Mouse (Mus musculus) forebrain, embryonic 12.5 days (tissue): ENCODE measurements around the gene Chn1. TPM values are rescaled to one million over a fixed set of nuclear protein-coding genes. Genes with fewer than 3 reads are reported as not detected.
A peak's percentile ranks its signal among the peaks of the same experiment; 100 is the strongest.

ENCODE experiments used
- ATAC-seq: fragments of 200-750 bp; cut with Nextera tagmentation; 2 replicates; pipeline ENCODE4 v1.8.0; 2017; ENCODE audit warnings: moderate TSS enrichment; ENCODE audit not compliant: low FRiP score
- H3K27ac ChIP-seq: fragments of 300-500 bp; sonication (generic); 2 replicates; pipeline ENCODE4 v1.5.1; 2016; ENCODE audit warnings: mild to moderate bottlenecking
- H3K27me3 ChIP-seq: fragments of 300-500 bp; sonication (generic); 2 replicates; pipeline ENCODE4 v1.6.1; 2016; ENCODE audit warnings: mild to moderate bottlenecking
- H3K36me3 ChIP-seq: fragments of 300-500 bp; sonication (generic); replicated peaks from 2 replicates; pipeline ENCODE4 v1.6.1; 2016; ENCODE audit warnings: mild to moderate bottlenecking
- H3K4me1 ChIP-seq: fragments of 300-500 bp; sonication (generic); 2 replicates; pipeline ENCODE4 v1.6.1; 2016
- H3K4me2 ChIP-seq: fragments of 300-500 bp; sonication (generic); 2 replicates; pipeline ENCODE4 v1.6.1; 2016; ENCODE audit warnings: mild to moderate bottlenecking, moderate library complexity
- H3K4me3 ChIP-seq: fragments of 300-500 bp; sonication (generic); replicated peaks from 2 replicates; pipeline ENCODE4 v1.5.1; 2016; ENCODE audit warnings: mild to moderate bottlenecking
- H3K9ac ChIP-seq: fragments of 300-500 bp; sonication (generic); 2 replicates; pipeline ENCODE4 v1.6.1; 2016; ENCODE audit warnings: mild to moderate bottlenecking
- H3K9me3 ChIP-seq: fragments of 300-500 bp; sonication (generic); 2 replicates; pipeline ENCODE4 v1.6.1; 2016
- WGBS: fragments of 180-500 bp; shearing (Covaris S2); methylation state at CpG from one replicate; pipeline ENCODE4 v1.1.7; 2016; 5-methylcytosine and 5-hydroxymethylcytosine counted together
- polyA plus RNA-seq: library from polyadenylated mRNA; unstranded; fragments of >200 nt; fragmentation: Nextera tagmentation; extraction: Ambion mirVana; gene quantifications from 2 replicates; pipeline ENCODE4 v1.2.1, GENCODE M21; 2016

Chn1 gene
- polyA plus RNA-seq, 1 experiment from 2014 or later: 66.0 TPM

DNA sequence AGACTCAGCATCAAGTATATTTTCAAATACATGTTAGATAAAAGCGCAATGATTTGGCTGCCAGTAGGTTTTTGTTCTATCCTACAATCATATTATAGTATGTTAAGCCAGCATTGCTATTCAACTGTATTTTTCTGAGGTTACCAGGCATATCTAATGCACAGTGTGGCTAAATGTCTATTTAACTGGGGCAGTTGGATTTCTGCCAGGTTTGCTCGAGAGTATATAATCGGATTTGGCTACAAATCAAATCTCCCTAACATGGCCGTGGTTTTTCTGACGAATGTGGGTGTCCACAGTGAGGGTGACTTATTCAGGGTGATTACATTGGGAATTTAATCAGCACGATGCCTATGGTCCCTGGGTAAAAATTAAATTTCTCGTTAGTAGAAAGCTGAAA lies 4.7 kb upstream of the Chn1 start:
- ATAC-seq: no peak
- Histone ChIP-seq H3K36me3 (no peaks in the 10 kb centered on the region), H3K27me3 (no peaks in the 10 kb centered on the region), H3K4me2 (0 out of 2 replicates have a peak overlapping the region, but pooled peaks have one; percentile 0), H3K9me3 (no peaks in the 10 kb centered on the region), H3K27ac (no peak overlapping the region), H3K4me3 (no peak overlapping the region), H3K4me1 (peaks cover 34% of the 10 kb centered on the region), H3K9ac (no peak overlapping the region)
- WGBS: 39% methylated on average over 7 of the region's 7 CpGs

DNA sequence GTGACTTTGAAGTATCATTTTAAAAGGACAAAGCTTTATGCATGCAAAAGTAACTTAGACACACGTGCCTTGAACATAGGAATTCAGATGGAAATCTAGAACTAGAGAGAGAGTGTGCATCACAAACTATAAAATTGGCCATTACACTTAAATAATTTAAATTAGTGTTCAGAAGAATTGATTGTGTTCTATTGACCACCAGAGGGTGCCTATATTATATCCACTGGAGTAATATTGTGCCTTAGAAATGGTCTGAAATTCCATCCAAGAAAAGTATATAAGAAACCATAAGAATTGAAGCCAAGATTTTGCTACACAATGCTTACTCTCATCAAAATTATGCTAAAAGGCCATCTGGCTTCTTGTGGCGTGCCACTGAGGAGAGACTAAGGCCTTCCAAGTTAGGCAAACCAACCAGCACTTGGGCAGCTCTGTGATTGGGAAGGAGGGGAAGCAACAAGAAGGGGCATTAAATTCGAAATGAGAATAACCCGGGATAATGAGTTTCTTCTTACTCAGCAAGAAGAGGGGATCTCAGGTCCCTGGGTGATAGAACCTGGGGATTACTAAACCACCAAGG lies 4.0 kb upstream of the Chn1 start:
- peaks cover 36% of the 10 kb centered on the region for H3K4me1 ChIP-seq

DNA sequence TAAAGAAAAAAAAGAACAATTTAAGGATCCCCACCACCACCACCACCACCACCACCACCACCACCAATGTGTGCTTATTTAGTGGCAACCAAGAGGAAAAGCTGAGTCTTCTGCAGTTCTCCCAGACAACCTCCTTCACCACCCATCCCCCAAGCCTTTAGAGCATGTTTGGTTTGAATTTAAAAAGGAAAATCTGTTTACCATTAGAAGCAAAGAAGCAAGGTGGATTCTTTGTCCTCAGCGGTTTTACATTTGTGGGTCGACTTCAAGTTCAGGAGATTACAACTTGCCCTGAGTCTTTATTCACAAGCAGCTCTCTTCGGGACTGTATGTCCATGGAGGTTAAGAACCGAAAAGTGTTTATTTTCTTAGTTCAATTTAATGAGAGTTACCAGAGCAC lies 1.8 kb upstream of the Chn1 start:
- Histone ChIP-seq H3K36me3 (no peaks in the 10 kb centered on the region), H3K4me2 (no peak overlapping the region), H3K9me3 (no peaks in the 10 kb centered on the region), H3K4me3 (no peak overlapping the region), H3K4me1 (peaks cover 55% of the 10 kb centered on the region), H3K27ac (no peak overlapping the region), H3K9ac (no peak overlapping the region), H3K27me3 (no peaks in the 10 kb centered on the region)
- 23% methylated on average over 4 of the region's 4 CpGs for WGBS
- ATAC-seq: no peak

More for the DNA sequence above, 4.0 kb upstream of the Chn1 start:
- no peaks in the 10 kb centered on the region for H3K9me3 ChIP-seq
- no peak overlapping the region for H3K4me2 ChIP-seq
- H3K36me3 ChIP-seq: no peaks in the 10 kb centered on the region
- ATAC-seq: no peak
- no peak overlapping the region for H3K27ac ChIP-seq
- H3K4me3 ChIP-seq: no peak overlapping the region
- H3K9ac ChIP-seq: no peak overlapping the region
- H3K27me3 ChIP-seq: no peaks in the 10 kb centered on the region
- 72% methylated on average over 4 of the region's 4 CpGs for WGBS

DNA sequence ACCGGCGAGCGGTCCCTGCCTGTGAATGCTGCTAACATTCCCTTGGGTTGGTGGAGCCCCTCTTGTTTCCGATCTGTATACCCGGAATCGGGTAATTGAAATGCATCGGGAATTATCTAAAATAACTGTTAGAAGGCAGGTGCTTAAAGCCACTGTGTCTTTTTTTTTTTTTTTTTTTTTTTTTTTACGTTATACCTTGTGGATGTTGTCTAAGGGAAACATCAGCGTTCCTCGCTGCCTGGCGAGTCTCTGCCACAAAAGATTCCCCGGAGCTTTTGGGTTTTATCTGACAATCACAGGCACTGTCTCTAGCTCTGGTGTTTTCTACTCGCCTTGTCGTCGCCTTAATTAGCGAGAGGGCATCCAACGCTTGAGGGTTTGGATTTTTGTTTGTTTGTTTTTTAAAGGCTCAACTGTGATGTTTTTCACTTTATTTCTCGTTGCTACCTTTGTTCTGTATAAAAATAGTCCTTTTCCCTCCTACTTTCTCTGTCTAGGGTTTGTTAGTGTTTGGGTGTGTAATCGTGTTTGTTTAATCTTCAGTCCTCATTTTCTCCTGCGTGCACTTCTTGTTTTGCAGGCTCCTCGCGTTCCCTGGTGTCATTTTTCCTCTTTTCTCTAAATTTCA lies 651 bp upstream of the Chn1 start:
- peak overlapping the region; percentile 96 for H3K9ac ChIP-seq
- H3K27me3 ChIP-seq: no peaks in the 10 kb centered on the region
- peak overlapping the region; percentile 54 for H3K4me2 ChIP-seq
- H3K36me3 ChIP-seq: no peaks in the 10 kb centered on the region
- 0% methylated on average over 22 of the region's 22 CpGs for WGBS
- peaks cover 61% of the 10 kb centered on the region for H3K4me1 ChIP-seq
- H3K27ac ChIP-seq: peak overlapping the region; percentile 92
- H3K9me3 ChIP-seq: no peaks in the 10 kb centered on the region
- ATAC-seq: no peak
- H3K4me3 ChIP-seq: peak overlapping the region; percentile 90

DNA sequence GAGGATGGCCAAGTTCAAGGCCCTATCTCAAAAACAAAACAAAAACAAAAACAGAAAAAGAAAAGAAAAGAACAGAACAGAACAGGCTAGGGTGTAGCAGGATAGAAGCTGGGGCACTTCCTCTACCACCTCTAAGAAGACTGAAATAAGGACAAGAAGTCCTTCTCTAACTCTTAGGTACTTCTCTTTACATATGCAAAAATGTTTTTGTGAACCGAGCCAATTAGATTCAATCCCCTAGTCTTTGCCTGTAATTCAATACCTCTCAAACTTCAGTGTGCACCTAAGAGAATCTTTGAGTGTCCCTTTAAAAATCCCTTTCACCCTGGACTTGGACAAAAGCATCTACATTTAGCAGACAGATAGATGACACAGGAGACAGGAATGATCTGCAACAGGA lies 2.2 kb downstream of the Chn1 start:
- peak overlapping the region; percentile 90 for H3K4me3 ChIP-seq
- H3K4me1 ChIP-seq: peaks cover 42% of the 10 kb centered on the region
- H3K36me3 ChIP-seq: no peaks in the 10 kb centered on the region
- peak overlapping the region; percentile 5; the same call in 1 of the 2 replicates for H3K9ac ChIP-seq
- no peaks in the 10 kb centered on the region for H3K9me3 ChIP-seq
- no peak overlapping the region for H3K27ac ChIP-seq
- ATAC-seq: no peak
- no peaks in the 10 kb centered on the region for H3K27me3 ChIP-seq
- H3K4me2 ChIP-seq: peak overlapping the region; percentile 49
- 21% methylated on average over 1 of the region's 1 CpGs for WGBS

DNA sequence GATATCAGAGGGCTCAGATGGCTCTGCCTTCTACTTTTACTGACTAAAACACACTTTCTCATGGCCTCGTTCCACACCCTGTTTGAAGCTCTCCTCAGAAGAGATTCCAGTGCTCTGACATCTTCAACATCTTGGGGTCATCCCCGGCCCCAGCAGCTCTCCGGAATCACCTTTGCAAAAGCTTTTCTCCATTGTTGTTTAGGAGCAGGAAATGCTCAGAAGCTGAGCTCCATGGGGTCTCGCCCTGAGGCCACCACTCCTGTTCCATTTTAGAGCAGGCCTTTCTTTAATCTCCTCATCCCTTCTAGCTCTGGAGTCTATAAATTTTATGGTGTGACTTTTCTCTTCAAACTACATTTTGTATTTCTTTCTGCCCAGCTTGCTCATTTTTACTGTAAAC lies 6.5 kb downstream of the Chn1 start:
- no peaks in the 10 kb centered on the region for H3K27me3 ChIP-seq
- H3K4me1 ChIP-seq: peaks cover 30% of the 10 kb centered on the region
- 75% methylated on average over 4 of the region's 4 CpGs for WGBS
- no peaks in the 10 kb centered on the region for H3K9me3 ChIP-seq
- no peak overlapping the region for H3K9ac ChIP-seq
- H3K27ac ChIP-seq: no peak overlapping the region
- no peak for ATAC-seq
- H3K4me2 ChIP-seq: no peak overlapping the region
- H3K4me3 ChIP-seq: no peak overlapping the region
- H3K36me3 ChIP-seq: no peaks in the 10 kb centered on the region

DNA sequence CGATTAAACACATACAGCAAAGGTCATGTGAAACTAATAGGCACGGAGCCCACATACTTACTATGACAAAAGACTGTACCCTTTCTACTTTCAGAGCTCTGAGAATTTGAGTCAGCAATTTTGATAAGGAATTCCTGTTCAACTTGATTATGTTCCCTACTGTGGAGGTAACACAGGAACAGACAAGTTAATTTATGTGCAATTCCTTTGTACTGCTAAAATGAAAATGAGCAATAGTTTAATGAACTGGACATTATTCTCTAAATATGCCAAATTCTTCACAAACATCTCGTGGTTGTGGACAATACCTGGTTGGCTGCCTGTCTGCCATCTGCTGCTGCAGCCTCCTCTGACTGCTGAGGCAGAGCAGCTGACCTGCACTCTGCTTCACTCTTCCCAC lies 11.6 kb downstream of the Chn1 start:
- no peaks in the 10 kb centered on the region for H3K9me3 ChIP-seq
- H3K9ac ChIP-seq: no peak overlapping the region
- 51% methylated on average over 3 of the region's 3 CpGs for WGBS
- H3K4me3 ChIP-seq: no peak overlapping the region
- ATAC-seq: no peak
- H3K27me3 ChIP-seq: no peaks in the 10 kb centered on the region
- no peak overlapping the region for H3K27ac ChIP-seq
- no peaks in the 10 kb centered on the region for H3K36me3 ChIP-seq
- H3K4me1 ChIP-seq: peaks cover 14% of the 10 kb centered on the region
- H3K4me2 ChIP-seq: no peak overlapping the region

DNA sequence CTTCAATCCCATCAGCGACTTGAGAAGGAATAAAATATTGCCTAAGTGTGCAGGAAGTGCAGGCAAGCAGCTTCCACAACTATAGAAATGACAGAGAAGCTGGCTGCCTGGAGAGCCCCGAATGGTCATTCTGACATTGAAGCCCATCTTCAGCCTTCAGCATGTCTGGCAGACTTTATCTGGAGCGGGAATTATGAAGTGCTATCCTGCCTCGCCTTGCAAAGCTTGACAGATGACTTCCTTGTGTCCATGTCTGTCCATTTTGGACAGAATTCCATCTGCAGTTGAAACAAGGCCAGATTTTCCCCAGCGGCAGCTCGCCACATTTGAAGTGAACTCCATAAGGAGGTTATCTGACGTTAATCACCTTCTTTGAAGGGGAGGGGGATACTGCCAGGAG lies 15.2 kb downstream of the Chn1 start:
- Histone ChIP-seq H3K36me3 (peaks cover 13% of the 10 kb centered on the region), H3K27ac (no peak overlapping the region), H3K9ac (no peak overlapping the region), H3K4me2 (no peak overlapping the region), H3K9me3 (peaks cover 7% of the 10 kb centered on the region), H3K4me3 (no peak overlapping the region), H3K4me1 (peaks cover 14% of the 10 kb centered on the region), H3K27me3 (no peaks in the 10 kb centered on the region)
- 95% methylated on average over 7 of the region's 7 CpGs for WGBS
- no peak for ATAC-seq

DNA sequence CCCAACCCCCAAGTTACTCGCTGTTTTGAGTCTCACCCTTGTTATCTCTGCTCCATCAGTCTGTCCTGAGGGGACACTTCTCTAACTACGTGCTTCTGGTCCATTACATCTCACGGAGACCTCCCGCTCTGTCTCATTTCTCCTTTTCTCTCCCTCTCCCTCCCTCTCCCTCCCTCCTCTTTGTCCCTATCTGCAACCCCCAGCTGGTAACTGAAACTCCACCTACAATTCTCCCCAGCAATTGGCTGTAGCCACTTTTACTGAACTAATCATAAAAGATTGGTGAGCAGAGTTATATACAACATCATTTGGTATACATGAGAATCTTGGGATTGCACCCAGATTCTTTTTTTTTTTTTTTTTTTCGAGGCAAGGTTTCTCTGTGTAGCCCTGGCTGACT lies 16.1 kb downstream of the Chn1 start:
- Histone ChIP-seq H3K36me3 (peaks cover 15% of the 10 kb centered on the region), H3K9me3 (peaks cover 8% of the 10 kb centered on the region), H3K27ac (no peak overlapping the region), H3K4me2 (no peak overlapping the region), H3K27me3 (no peaks in the 10 kb centered on the region), H3K4me3 (no peak overlapping the region), H3K9ac (no peak overlapping the region), H3K4me1 (peaks cover 7% of the 10 kb centered on the region)
- 91% methylated on average over 5 of the region's 5 CpGs for WGBS
- no peak for ATAC-seq

DNA sequence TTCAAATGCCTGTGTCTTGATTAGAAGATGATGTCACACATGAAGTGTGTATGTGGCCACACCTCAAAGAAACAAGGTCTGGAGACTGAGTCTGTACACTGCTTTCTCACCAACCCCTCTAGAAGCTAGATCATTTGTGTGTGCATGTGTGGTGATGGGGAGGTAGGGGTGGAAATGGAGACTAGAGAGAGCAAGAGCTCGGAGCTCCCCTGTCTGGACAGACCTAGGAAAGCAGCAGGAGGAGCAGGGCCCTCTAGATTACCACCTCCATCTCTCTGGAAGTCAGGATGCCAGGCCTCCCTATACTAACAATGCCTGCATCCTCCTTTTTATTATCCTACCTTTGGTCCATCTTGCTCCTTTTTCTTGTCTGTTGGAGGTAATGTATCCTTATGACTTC lies 27.8 kb downstream of the Chn1 start:
- no peaks in the 10 kb centered on the region for H3K9me3 ChIP-seq
- no peak overlapping the region for H3K27ac ChIP-seq
- H3K4me2 ChIP-seq: no peak overlapping the region
- H3K4me3 ChIP-seq: no peak overlapping the region
- no peaks in the 10 kb centered on the region for H3K4me1 ChIP-seq
- 79% methylated on average over 1 of the region's 1 CpGs for WGBS
- no peak overlapping the region for H3K9ac ChIP-seq
- no peaks in the 10 kb centered on the region for H3K36me3 ChIP-seq
- ATAC-seq: no peak
- H3K27me3 ChIP-seq: no peaks in the 10 kb centered on the region

DNA sequence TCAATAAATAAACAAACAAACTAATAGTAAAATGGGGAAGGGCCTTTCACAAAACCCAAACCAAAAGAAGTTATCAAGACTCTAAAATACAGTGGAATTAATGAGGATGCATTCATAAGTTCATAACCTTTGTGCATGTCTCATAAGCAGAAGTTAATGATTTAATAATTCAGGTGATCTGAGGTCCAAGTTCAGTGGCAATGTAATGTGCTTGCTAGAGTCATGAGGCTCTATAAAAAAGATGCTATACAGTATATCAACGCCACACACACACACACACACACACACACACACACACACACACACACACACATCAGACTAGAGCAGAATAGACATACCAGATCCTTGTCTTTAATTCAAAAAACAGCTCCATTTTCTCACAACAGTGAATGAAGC lies 28.8 kb downstream of the Chn1 start:
- no peak overlapping the region for H3K4me2 ChIP-seq

DNA sequence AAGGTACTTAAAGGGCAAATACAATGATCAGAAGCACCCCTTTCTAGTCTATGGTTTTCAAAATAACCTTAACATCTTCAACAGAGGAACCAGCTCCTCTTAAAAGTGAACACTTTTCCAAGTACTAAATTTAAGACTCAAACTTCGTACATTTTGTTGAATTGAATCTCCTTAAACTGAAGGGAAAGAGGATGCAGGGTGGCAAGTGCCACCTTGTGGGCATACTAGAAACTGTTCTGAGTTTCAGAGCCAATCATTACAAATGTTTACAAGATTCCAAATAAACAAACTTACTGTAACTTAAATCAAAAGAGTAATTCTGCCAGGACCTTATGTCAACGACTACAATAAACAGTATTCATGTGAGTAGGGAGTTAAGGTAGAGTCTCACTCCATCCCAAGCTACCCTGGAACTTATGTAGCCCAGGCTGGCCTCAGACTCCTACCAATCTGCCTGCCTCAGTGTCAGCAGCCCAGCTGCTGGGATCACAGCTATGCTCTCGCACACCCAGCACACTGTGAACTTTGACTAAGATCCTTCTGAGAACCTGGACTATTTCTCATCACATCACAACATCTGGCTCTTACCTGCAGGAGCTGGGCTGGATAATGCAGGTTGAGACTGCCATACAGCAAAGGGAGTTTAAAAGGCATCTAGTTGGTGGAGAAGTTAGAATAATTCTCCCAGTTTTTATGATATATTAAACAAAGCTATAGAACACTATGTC lies 29.3 kb downstream of the Chn1 start:
- Histone ChIP-seq H3K4me3 (no peak overlapping the region), H3K27ac (no peak overlapping the region), H3K9me3 (no peaks in the 10 kb centered on the region), H3K36me3 (no peaks in the 10 kb centered on the region), H3K27me3 (no peaks in the 10 kb centered on the region), H3K9ac (no peak overlapping the region), H3K4me2 (no peak overlapping the region), H3K4me1 (no peaks in the 10 kb centered on the region)
- 67% methylated on average over 3 of the region's 3 CpGs for WGBS
- ATAC-seq: no peak

More for the DNA sequence above, 28.8 kb downstream of the Chn1 start:
- no peak overlapping the region for H3K27ac ChIP-seq
- no peaks in the 10 kb centered on the region for H3K9me3 ChIP-seq
- H3K27me3 ChIP-seq: no peaks in the 10 kb centered on the region
- H3K4me3 ChIP-seq: no peak overlapping the region
- H3K4me1 ChIP-seq: no peaks in the 10 kb centered on the region
- no peak for ATAC-seq
- H3K9ac ChIP-seq: no peak overlapping the region
- WGBS: 93% methylated on average over 1 of the region's 1 CpGs
- no peaks in the 10 kb centered on the region for H3K36me3 ChIP-seq

DNA sequence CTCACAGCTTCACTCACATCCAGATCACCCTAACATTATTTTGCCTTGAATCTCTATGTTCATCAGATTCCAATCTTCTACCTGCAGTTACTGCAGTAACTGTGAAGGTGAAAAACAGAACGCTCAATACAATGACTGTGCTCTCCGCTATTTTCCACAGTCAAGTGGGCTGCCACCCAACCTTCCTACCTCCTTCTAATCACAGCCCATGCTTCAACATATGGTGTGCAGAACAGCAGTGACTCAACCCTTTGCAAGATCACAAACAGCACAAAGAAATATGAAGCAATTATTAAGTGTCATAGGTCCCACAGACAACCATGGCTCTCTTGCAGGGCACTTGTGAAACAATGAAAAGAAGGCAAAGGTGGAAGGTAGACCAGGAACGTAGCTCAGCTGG lies 33.9 kb downstream of the Chn1 start:
- no peaks in the 10 kb centered on the region for H3K27me3 ChIP-seq
- 95% methylated on average over 3 of the region's 3 CpGs for WGBS
- no peak overlapping the region for H3K4me2 ChIP-seq
- H3K9me3 ChIP-seq: no peaks in the 10 kb centered on the region
- no peaks in the 10 kb centered on the region for H3K4me1 ChIP-seq
- H3K27ac ChIP-seq: no peak overlapping the region
- no peak overlapping the region for H3K4me3 ChIP-seq
- ATAC-seq: no peak
- H3K36me3 ChIP-seq: no peaks in the 10 kb centered on the region
- no peak overlapping the region for H3K9ac ChIP-seq
